In the genomic region with DNA sequence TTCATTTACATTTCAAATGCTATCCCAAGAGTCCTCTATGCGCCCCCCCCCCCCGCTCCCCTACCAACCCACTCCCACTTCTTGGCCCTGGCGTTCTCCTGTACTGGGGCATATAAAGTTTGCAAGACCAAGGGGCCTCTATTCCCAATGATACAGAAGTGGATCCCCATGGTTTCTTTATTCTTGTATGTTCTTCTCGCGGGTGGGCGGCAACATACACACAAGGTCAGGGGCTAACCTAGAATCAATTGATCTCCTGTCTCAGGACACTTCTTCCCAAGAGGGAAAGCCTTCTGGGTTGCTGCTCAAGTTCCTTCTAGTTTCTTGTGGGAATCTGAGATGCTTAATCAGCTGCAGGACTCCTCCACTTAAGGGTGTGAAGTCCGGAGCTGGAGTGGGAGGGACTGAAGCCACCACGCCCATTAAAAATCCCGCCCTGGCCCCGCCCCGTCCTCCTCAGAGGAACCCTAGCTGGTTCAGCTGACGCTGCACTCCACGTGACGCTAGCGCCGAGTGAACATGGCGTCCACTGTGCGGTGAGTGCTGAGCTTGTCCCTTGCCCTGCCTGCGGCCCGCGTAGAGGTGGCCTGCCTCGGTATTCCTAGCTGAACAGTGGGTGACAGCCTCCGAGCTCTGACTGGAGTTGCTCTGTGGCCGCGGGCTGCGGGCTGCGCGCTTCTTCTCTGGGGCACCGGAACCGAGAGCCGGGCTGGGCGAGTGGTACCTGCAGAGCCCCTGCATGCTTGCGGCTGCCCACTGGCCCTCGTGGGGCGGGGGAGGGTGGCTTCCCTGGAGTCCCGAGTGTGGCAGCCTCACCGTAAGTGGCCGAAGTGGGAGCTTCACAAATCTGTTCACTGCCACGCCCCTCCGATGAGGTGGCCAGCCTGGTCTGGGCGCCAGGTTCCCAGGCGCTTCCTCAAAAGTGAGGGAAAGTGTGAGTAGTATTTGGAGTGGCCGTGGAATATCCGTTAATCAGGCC, we compare ENCODE assay signal across 8 mouse cellular contexts. TPM values are rescaled to one million over a fixed set of nuclear protein-coding genes. Genes with fewer than 3 reads are reported as not detected.
DNase-seq lines count a peak whose midpoint lies in the region; ATAC-seq lines count a peak whose summit lies in the region.

A gene (plus strand): TSS at position 461 of the 979 bp plus-strand sequence.

- H3K9ac ChIP-seq in embryonic facial prominence, embryonic 12.5 days, result peak within 1 kb of the TSS; percentile 70
- peak within 1 kb of the TSS; percentile 78 for H3K9ac ChIP-seq in limb, embryonic 13.5 days
- H3K9ac ChIP-seq in midbrain, embryonic 16.5 days (ENCODE audit: low read depth, low read length), result peak within 1 kb of the TSS; percentile 89

- peaks cover 7% of the 10 kb centered on the region for H3K4me1 ChIP-seq in embryonic facial prominence, embryonic 12.5 days
- H3K4me1 ChIP-seq in limb, embryonic 13.5 days, result peaks cover 7% of the 10 kb centered on the region
- H3K4me1 ChIP-seq in midbrain, embryonic 16.5 days (ENCODE audit: control insufficient read depth, insufficient read depth, low read length), result peaks cover 7% of the 10 kb centered on the region

- no peaks in the 10 kb centered on the region for H3K9me3 ChIP-seq in embryonic facial prominence, embryonic 12.5 days
- H3K9me3 ChIP-seq in limb, embryonic 13.5 days, result no peaks in the 10 kb centered on the region
- no peaks in the 10 kb centered on the region; the same call in 1 of the 2 replicates for H3K9me3 ChIP-seq in midbrain, embryonic 16.5 days (replicated peaks; ENCODE audit: control insufficient read depth, low read length, poor library complexity, severe bottlenecking)

- H3K27me3 ChIP-seq in embryonic facial prominence, embryonic 12.5 days, result no peaks in the 10 kb centered on the region
- no peaks in the 10 kb centered on the region; the same call in 1 of the 2 replicates for H3K27me3 ChIP-seq in limb, embryonic 13.5 days
- no peaks in the 10 kb centered on the region for H3K27me3 ChIP-seq in midbrain, embryonic 16.5 days (ENCODE audit: control insufficient read depth, insufficient read depth, low read depth, low read length)

- 8% methylated on average over 44 of the region's 44 CpGs for WGBS in embryonic facial prominence, embryonic 12.5 days
- WGBS in limb, embryonic 13.5 days, result 7% methylated on average over 43 of the region's 44 CpGs
- 7% methylated on average over 43 of the region's 44 CpGs for WGBS in midbrain, embryonic 16.5 days

- no peaks in the 10 kb centered on the region for H3K36me3 ChIP-seq in embryonic facial prominence, embryonic 12.5 days
- H3K36me3 ChIP-seq in limb, embryonic 13.5 days, result no peaks in the 10 kb centered on the region
- no peaks in the 10 kb centered on the region for H3K36me3 ChIP-seq in midbrain, embryonic 16.5 days (ENCODE audit: control insufficient read depth, insufficient read depth, low read length)

- H3K4me2 ChIP-seq in embryonic facial prominence, embryonic 12.5 days (replicated peaks), result peak within 1 kb of the TSS; percentile 80
- peak within 1 kb of the TSS; percentile 86 for H3K4me2 ChIP-seq in limb, embryonic 13.5 days (replicated peaks)
- H3K4me2 ChIP-seq in midbrain, embryonic 16.5 days (ENCODE audit: low read length), result peak within 1 kb of the TSS; percentile 83

- peak within 1 kb of the TSS; percentile 81 for H3K4me3 ChIP-seq in embryonic facial prominence, embryonic 12.5 days
- peak within 1 kb of the TSS; percentile 80 for H3K4me3 ChIP-seq in limb, embryonic 13.5 days
- H3K4me3 ChIP-seq in midbrain, embryonic 16.5 days (ENCODE audit: low read depth, low read length), result peak within 1 kb of the TSS; percentile 90

- peak; percentile 94 for ATAC-seq in embryonic facial prominence, embryonic 12.5 days (ENCODE audit: insufficient number of reproducible peaks, insufficient read depth, low FRiP score, low TSS enrichment)
- ATAC-seq in limb, embryonic 13.5 days (ENCODE audit: low FRiP score, low read depth), result peak; percentile 97
- peak; percentile 94 for ATAC-seq in midbrain, embryonic 16.5 days

- no peak within 1 kb of the TSS for H3K27ac ChIP-seq in embryonic facial prominence, embryonic 12.5 days
- H3K27ac ChIP-seq in limb, embryonic 13.5 days, result no peak within 1 kb of the TSS
- H3K27ac ChIP-seq in midbrain, embryonic 16.5 days (ENCODE audit: low read length), result no peak within 1 kb of the TSS

- peak; percentile 82 for DNase-seq in layer of hippocampus, adult 11-12 months (ENCODE audit: low spot score)
- no peak for DNase-seq in layer of hippocampus, adult 9-10 months (ENCODE audit: low spot score)
- peak; percentile 99 for DNase-seq in heart, adult 11 months
- DNase-seq in kidney, adult 18-20 months, result peak; percentile 89
- peak; percentile 57 to 86 for DNase-seq in spleen, postnatal 10 days (ENCODE audit: low spot score in 2 of 2)

RNA-seq across cellular contexts. Expression of the gene that starts here (rescaled TPM):
- polyA plus RNA-seq in embryonic facial prominence, embryonic 12.5 days (2016; fragmentation: Nextera tagmentation; extraction: Ambion mirVana), result 62.6 and 62.9 TPM in 2 replicates
- 62.6 and 65.0 TPM in 2 replicates for polyA plus RNA-seq in limb, embryonic 13.5 days (2015; fragmentation: Nextera tagmentation; extraction: Ambion mirVana)
- 62.7 and 68.6 TPM in 2 replicates for polyA plus RNA-seq in midbrain, embryonic 16.5 days (2015; fragmentation: Nextera tagmentation; extraction: Ambion mirVana)
